Mouse (Mus musculus) spleen, adult 2 months (tissue): ENCODE data around the gene Gpkow. TPM values are rescaled to one million over a fixed set of nuclear protein-coding genes. Genes with fewer than 3 reads are reported as not detected.

Source experiments
- DNase-seq, 2 experiments: peaks; one replicate each; pipeline versions ENCODE4 v3.0.0 to v3.0.0-alpha.2; 2012 to 2021; ENCODE audit warnings: low spot score in 2 of 2, low read depth in 1 of 2
- H3K27ac ChIP-seq: fragments of 200-500 bp; 2 replicates; pipeline ENCODE4 v1.5.1; 2012; ENCODE audit warnings: low read length, inconsistent platforms; ENCODE audit not compliant: insufficient read depth
- H3K27me3 ChIP-seq: fragments of 200-500 bp; 2 replicates; pipeline ENCODE4 v1.6.1; 2012; ENCODE audit warnings: mild to moderate bottlenecking, moderate library complexity, low read length, inconsistent platforms; ENCODE audit not compliant: control insufficient read depth, insufficient read depth
- H3K36me3 ChIP-seq: fragments of 200-500 bp; 2 replicates; pipeline ENCODE4 v1.6.1; 2012; ENCODE audit warnings: mild to moderate bottlenecking, low read length, inconsistent platforms; ENCODE audit not compliant: control insufficient read depth, insufficient read depth
- H3K4me1 ChIP-seq: fragments of 200-500 bp; 2 replicates; pipeline ENCODE4 v1.6.1; 2011; ENCODE audit warnings: inconsistent platforms; ENCODE audit not compliant: control insufficient read depth, insufficient read depth, insufficient read length
- H3K4me3 ChIP-seq: fragments of 200-500 bp; 2 replicates; pipeline ENCODE4 v1.5.1; 2011; ENCODE audit warnings: mild to moderate bottlenecking, inconsistent platforms; ENCODE audit not compliant: insufficient read depth, insufficient read length; ENCODE audit errors: extremely low read depth
- CTCF ChIP-seq: fragments of 200-500 bp; IDR thresholded peaks from 2 replicates; pipeline ENCODE4 v1.5.1; 2011; ENCODE audit warnings: mild to moderate bottlenecking, inconsistent platforms; ENCODE audit not compliant: insufficient read depth, insufficient read length, insufficient replicate concordance; ENCODE audit errors: extremely low read depth
- POLR2A ChIP-seq: fragments of 200-500 bp; IDR thresholded peaks from 2 replicates; pipeline ENCODE4 v1.6.1; 2011; ENCODE audit warnings: low read depth, low read length, inconsistent platforms
- WGBS: fragments of 180-500 bp; shearing (Covaris S2); methylation state at CpG from one replicate; pipeline ENCODE4 v1.1.7; 2018; 5-methylcytosine and 5-hydroxymethylcytosine counted together
- polyA plus RNA-seq: library from polyadenylated mRNA; depleted of rRNA; stranded (reverse); fragments of >200 nt; gene quantifications from 2 replicates; pipeline ENCODE4 v1.2.3, GENCODE M21; 2012

The Gpkow gene
- polyA plus RNA-seq, 1 experiment = 6.1 TPM

DNA sequence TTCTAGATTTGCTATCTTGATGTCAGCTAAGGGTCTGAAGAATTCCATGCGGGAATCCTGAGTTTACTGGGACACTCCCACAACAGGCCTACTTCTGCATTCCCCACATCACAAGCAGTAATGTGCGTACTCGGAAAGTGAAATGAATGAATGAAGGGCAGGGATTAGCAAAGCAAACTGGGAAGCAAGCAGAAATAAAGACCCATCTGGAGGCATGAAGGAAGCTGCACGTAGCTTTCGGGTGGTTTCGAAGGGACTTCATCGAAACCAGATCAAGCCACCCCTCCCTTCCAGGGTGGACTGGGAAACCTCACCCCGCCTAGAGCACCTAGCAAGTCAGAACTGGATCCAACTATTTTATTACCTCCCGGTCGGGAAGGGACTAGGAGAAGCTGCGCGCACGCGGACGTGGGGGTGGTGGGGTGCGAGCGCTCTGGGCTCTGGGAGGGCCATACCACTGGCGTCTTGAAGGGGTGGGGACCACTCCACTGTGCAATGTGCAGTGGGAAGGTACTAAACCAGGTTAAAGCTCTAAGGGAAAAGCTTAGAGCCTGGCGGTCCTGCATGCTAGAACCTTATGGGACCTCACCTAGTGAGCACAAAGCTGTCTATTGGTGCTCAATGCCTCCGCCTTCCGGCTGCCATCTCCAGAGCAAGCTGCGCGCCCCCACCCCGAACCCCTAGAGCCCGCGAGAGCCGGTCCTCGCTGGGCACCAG, 22.5 kb upstream of the Gpkow start:
- H3K27ac ChIP-seq = peak overlapping the region; percentile 60
- 39% methylated on average over 28 of the region's 28 CpGs for WGBS
- H3K36me3 ChIP-seq = no peaks in the 10 kb centered on the region
- peaks cover 7% of the 10 kb centered on the region; the same call in 1 of the 2 replicates for H3K4me1 ChIP-seq
- TF ChIP-seq POLR2A = no peak
- no peak for TF ChIP-seq CTCF
- peak in 1 of 2 experiments; percentile 15 for DNase-seq
- no peaks in the 10 kb centered on the region for H3K27me3 ChIP-seq
- peak overlapping the region; percentile 55 for H3K4me3 ChIP-seq

DNA sequence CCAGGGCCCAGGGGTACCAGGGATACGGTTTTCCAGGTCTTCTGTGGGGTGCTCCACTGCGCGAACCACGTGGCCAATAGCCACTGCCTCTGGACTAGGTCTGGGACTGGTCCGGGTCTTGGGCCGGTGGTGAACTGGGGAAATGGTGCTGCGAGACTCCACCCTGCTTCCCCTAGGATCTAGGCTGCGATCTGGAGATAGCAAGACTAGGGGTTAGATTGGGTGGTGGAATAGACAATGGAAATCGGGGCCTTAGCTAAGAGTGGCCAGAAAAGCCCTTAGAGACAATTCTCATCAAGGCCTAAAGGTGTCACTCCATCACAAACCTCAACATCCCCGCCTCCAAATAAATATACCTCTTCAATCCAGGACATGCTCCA, 21.9 kb upstream of the Gpkow start:
- 31% methylated on average over 10 of the region's 10 CpGs for WGBS
- Histone ChIP-seq H3K27ac (peak overlapping the region; percentile 28; the same call in 1 of the 2 replicates), H3K27me3 (no peaks in the 10 kb centered on the region), H3K36me3 (no peaks in the 10 kb centered on the region), H3K4me1 (peaks cover 7% of the 10 kb centered on the region; the same call in 1 of the 2 replicates), H3K4me3 (peak overlapping the region; percentile 55; the same call in 1 of the 2 replicates)
- no peak for TF ChIP-seq CTCF
- TF ChIP-seq POLR2A = no peak
- no peak for DNase-seq

DNA sequence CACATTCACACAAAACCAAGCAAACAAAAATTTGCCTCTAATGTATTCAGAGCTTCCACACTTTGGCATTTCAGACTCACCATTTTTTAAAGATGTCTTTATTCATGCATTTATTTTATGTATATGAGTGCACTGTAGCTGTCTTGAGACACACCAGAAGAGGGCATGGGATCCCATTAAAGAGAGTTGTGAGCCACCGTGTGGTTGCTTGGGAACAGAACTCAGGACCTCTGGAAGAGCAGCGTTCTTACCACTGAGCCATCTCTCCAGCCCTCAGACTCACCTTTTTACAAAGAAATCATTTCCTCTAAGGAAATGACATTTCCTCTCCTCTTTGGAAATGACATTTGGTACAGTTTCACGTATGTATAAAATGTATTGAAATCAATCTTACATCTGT, 17.9 kb upstream of the Gpkow start:
- H3K4me3 ChIP-seq = no peak overlapping the region
- H3K27me3 ChIP-seq = no peaks in the 10 kb centered on the region
- DNase-seq = no peak
- no peaks in the 10 kb centered on the region for H3K36me3 ChIP-seq
- peaks cover 4% of the 10 kb centered on the region; the same call in 1 of the 2 replicates for H3K4me1 ChIP-seq
- 36% methylated on average over 3 of the region's 3 CpGs for WGBS
- no peak for TF ChIP-seq CTCF
- TF ChIP-seq POLR2A = no peak
- no peak overlapping the region for H3K27ac ChIP-seq

DNA sequence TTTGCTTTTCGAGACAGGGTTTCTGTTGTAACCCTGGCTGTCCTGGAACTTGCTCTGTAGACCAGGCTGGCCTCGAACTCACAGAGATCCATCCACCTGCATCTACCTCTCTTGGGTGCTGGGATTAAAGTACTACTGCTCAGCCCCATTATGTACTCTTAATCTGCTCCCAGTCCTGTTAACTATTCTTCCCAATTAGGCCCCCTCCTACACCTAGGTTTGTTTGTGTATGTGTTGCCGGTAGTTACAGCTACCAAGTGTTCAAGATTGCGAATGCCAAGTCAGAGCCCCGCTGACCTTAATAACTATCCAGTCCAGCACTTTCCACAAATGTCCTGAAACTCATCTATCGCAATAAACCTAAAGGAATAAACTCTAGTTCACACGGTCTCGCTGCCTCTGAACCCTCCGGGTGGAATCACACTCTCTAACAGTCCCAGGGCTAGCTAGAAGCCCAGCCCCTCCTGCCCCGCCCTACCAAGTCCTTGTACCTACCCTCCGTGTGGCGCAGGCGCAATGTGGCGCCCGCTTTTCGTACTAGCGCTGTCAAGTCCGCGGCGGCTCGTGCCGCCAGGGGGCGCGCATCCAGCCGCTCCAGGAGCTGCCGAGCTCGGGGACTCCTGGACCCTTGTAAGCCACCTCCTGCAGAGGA, 17.4 kb upstream of the Gpkow start:
- TF ChIP-seq POLR2A (no peak), CTCF (peak; percentile 60; the same call in 1 of the 2 replicates)
- DNase-seq = peak; percentile 74 to 83
- no peaks in the 10 kb centered on the region; the same call in 1 of the 2 replicates for H3K4me1 ChIP-seq
- 23% methylated on average over 27 of the region's 27 CpGs for WGBS
- no peaks in the 10 kb centered on the region for H3K27me3 ChIP-seq
- H3K27ac ChIP-seq = peak overlapping the region; percentile 41
- H3K36me3 ChIP-seq = no peaks in the 10 kb centered on the region
- peak overlapping the region; percentile 36 for H3K4me3 ChIP-seq

DNA sequence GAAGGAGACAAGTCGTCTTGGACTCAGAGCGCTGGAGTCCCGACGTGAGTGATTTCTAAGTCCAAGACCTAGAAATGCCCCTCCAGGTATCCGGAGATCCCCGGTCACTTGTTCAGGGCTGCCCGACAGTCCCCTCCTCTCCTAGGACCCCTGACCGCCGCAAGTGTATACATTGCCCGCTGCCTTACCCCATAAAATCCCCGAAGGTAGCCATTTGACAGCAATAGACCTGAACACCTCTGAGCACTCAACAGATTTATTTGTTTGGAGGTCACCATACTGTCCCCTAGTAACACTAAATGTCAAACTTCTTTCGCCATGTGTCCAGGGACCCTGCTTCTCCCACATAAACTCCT, 16.9 kb upstream of the Gpkow start:
- Histone ChIP-seq H3K27ac (no peak overlapping the region), H3K4me1 (no peaks in the 10 kb centered on the region; the same call in 1 of the 2 replicates), H3K4me3 (no peak overlapping the region), H3K36me3 (no peaks in the 10 kb centered on the region), H3K27me3 (no peaks in the 10 kb centered on the region)
- WGBS = 39% methylated on average over 12 of the region's 12 CpGs
- DNase-seq = no peak
- TF ChIP-seq POLR2A (no peak), CTCF (no peak)

DNA sequence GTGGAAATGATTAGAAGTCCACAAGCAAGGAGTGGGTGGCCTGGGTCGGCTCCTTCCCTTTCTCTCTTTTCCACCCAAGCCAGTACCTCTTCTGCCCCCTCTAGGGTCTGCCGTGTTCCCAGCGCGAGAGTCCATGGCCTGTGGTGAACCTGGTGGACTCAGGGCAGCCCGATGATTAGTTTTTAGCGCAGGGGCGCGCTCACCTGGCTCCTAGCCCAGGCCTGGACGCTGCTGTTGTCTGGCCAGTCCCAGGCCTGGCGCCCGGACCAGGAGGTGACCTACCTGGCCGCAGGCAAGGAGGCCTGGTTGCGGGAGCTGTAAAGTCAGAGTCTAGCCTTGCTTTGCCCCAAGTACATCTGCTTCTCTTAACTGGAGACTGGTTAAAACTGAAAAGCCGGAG, 16.1 kb upstream of the Gpkow start, which contains the start of gene Magix:
Gene Magix, minus strand, starts transcription at position 388 of the 400 bp plus-strand sequence.
- H3K27me3 ChIP-seq = no peaks in the 10 kb centered on the region
- no peaks in the 10 kb centered on the region for H3K36me3 ChIP-seq
- 79% methylated on average over 14 of the region's 14 CpGs for whole genome bisulfite sequencing
- TF ChIP-seq POLR2A (no peak), CTCF (no peak)
- H3K27ac ChIP-seq = no peak within 1 kb of the TSS
- no peak within 1 kb of the TSS for H3K4me3 ChIP-seq
- H3K4me1 ChIP-seq = no peaks in the 10 kb centered on the region; the same call in 1 of the 2 replicates
- no peak for DNase-seq

DNA sequence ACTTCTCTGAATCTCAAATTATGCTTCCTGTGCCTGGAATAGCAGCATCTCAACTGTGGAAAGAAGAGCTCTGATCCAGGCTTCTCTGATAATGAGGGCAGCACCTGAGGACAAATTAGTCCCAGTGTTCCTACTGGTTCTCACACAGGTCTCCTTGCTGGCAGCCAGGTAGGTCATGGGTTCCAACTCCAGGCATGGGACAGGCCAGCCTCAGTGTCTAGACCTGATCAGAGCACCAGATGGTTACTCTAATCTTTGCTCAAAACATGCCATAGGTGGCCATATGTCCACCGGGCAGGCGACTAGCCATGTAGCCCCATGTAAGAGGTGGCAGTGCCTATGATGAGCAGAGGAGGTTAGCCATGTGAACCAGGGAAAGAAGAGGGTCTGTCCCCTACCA, 8.6 kb upstream of the Gpkow start:
- H3K36me3 ChIP-seq = no peaks in the 10 kb centered on the region
- no peak for TF ChIP-seq POLR2A
- no peak for TF ChIP-seq CTCF
- H3K4me1 ChIP-seq = no peaks in the 10 kb centered on the region
- no peak overlapping the region for H3K4me3 ChIP-seq
- H3K27ac ChIP-seq = no peak overlapping the region
- no peak for DNase-seq
- H3K27me3 ChIP-seq = no peaks in the 10 kb centered on the region
- WGBS = 90% methylated on average over 2 of the region's 2 CpGs
